Mouse (Mus musculus): Measurements from ENCODE around the gene Arid2.

DNA sequence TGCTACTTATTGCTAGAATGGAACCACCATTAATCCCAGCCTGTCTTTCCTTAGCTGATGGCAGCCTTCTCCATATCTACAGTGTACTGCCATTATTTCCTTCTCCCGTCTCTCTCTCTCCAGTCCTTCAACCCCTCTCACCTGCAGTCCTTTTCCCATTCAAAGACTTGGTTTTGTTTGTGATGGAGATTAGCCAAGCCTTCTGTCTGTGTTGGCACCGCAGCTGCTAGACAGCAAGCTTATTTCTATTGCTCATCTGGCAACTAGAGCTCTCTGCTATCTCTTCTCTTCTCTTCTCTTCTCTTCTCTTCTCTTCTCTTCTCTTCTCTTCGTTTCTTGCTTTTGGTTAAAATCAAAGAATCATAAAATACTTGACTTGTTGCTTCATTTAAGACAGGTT, 78.0 kb downstream of the Arid2 start:
- TF ChIP-seq GATA1 (IDR thresholded peaks at IDR 0.05; ENCODE audit: low read length) (no peak), TAL1 (IDR thresholded peaks at IDR 0.05; ENCODE audit: low read length) (no peak)
